ENCODE assay signal across 39 mouse cellular contexts in genomic region chr9:104027186-104027585, GRCm38 (mm10). TPM values are rescaled to one million over a fixed set of nuclear protein-coding genes. Genes with fewer than 3 reads are reported as not detected.
"Had no signal": no experiment of that assay in that cellular context is flagged by ENCODE, and none has a peak within 500 bp of the region (broad histone marks: within the 10 kb centered on the region; RNA-seq: fewer than 3 reads in every experiment).

No protein-coding gene starts in this region.

- DNase-seq: cerebellum, adult 2 months; cerebellum, adult 8-10 months; cerebellum, adult 9-10 months; cerebellum, adult 9-11 months; cerebellum, postnatal 10 days; cerebellum, postnatal 14 days; cerebellum, postnatal 25 days; cerebellum, postnatal 36 days; embryo, embryonic 11 days; forebrain, postnatal 0 days; gastrocnemius, adult 2 months; gastrocnemius, postnatal 10 days; gastrocnemius, postnatal 14 days; gastrocnemius, postnatal 25 days; gastrocnemius, postnatal 36 days; heart, adult 18-20 months; heart, adult 2 months had no signal

- H3K4me1 ChIP-seq: embryonic facial prominence, embryonic 10.5 days; embryonic facial prominence, embryonic 12.5 days; embryonic facial prominence, embryonic 13.5 days; embryonic facial prominence, embryonic 15.5 days; forebrain, embryonic 10.5 days; forebrain, embryonic 12.5 days; forebrain, embryonic 13.5 days; forebrain, embryonic 15.5 days had no signal

- H3K9me3 ChIP-seq: embryonic facial prominence, embryonic 12.5 days; embryonic facial prominence, embryonic 13.5 days; forebrain, embryonic 12.5 days; forebrain, embryonic 13.5 days; forebrain, embryonic 15.5 days had no signal

- H3K27me3 ChIP-seq: embryonic facial prominence, embryonic 12.5 days; embryonic facial prominence, embryonic 13.5 days; embryonic facial prominence, embryonic 15.5 days; forebrain, embryonic 12.5 days; forebrain, embryonic 13.5 days; forebrain, embryonic 15.5 days had no signal

- H3K4me3 ChIP-seq: embryonic facial prominence, embryonic 10.5 days; embryonic facial prominence, embryonic 12.5 days; embryonic facial prominence, embryonic 13.5 days; embryonic facial prominence, embryonic 15.5 days; erythroblast, embryonic 14.5 days; forebrain, embryonic 10.5 days; forebrain, embryonic 12.5 days; forebrain, embryonic 13.5 days; forebrain, embryonic 15.5 days; gastrocnemius, adult 2 months; heart, adult 2 months had no signal

- H3K27ac ChIP-seq: embryonic facial prominence, embryonic 10.5 days; embryonic facial prominence, embryonic 12.5 days; embryonic facial prominence, embryonic 13.5 days; embryonic facial prominence, embryonic 15.5 days; forebrain, embryonic 10.5 days; forebrain, embryonic 12.5 days; forebrain, embryonic 13.5 days; forebrain, embryonic 15.5 days; gastrocnemius, adult 2 months; heart, adult 2 months had no signal

RNA-seq across cellular contexts. Expression of gene Gm28305, which starts 13.3 kb away (rescaled TPM):
- total RNA-seq: common myeloid progenitor, adult 5-6 weeks; forebrain, postnatal 0 days; gastrocnemius, adult 18-20 months; gastrocnemius, adult 2 months; gastrocnemius, adult 8-10 months; gastrocnemius, postnatal 10 days; gastrocnemius, postnatal 14 days; gastrocnemius, postnatal 25 days; gastrocnemius, postnatal 36 days; gastrocnemius, postnatal 4 days; granulocyte monocyte progenitor cell, adult 5-6 weeks; heart, adult 18-20 months; heart, adult 2 months had no signal
- polyA plus RNA-seq: cerebellum, adult 2 months; cortical plate, adult 2 months; embryonic facial prominence, embryonic 10.5 days; embryonic facial prominence, embryonic 11.5 days; embryonic facial prominence, embryonic 12.5 days; embryonic facial prominence, embryonic 13.5 days; embryonic facial prominence, embryonic 14.5 days; embryonic facial prominence, embryonic 15.5 days; erythroblast, embryonic 14.5 days; forebrain, embryonic 10.5 days; forebrain, embryonic 11.5 days; forebrain, embryonic 12.5 days; forebrain, embryonic 13.5 days; forebrain, embryonic 14.5 days; forebrain, embryonic 15.5 days; forebrain, embryonic 16.5 days; forebrain, postnatal 0 days; frontal cortex, adult 2 months; gonadal fat pad, adult 2 months; heart, adult 2 months had no signal

RNA-seq across cellular contexts. Expression of gene Nphp3, which starts 24.8 kb away (rescaled TPM):
- polyA plus RNA-seq: erythroblast, embryonic 14.5 days had no signal

RNA-seq across cellular contexts. Expression of gene Acad11, which starts 36.0 kb away (rescaled TPM):
- polyA plus RNA-seq: erythroblast, embryonic 14.5 days had no signal
